Mouse (Mus musculus) gastrocnemius, postnatal 14 days (tissue): ENCODE results near the gene Tex29. TPM values are rescaled to one million over a fixed set of nuclear protein-coding genes. Genes with fewer than 3 reads are reported as not detected.
"Not testable (repeated sequence)": the region's sequence is repeated elsewhere in the genome, so short reads cannot be mapped to it uniquely, and the experiment has no call there.

Source experiments
- DNase-seq: peaks from one replicate; pipeline ENCODE4 v3.0.0; 2021; ENCODE audit warnings: mixed read lengths
- intact Hi-C: fragments of 180-260 bp; cut with DNase I; formaldehyde crosslinking; loops from one replicate; pipeline ENCODE4 v1.15.1; 2025; ENCODE audit warnings: low total_unique reads
- total RNA-seq, 2 experiments: library from RNA; stranded (reverse); gene quantifications; 2 replicates each; pipeline ENCODE4 v1.2.3; 2021

Gene Tex29
- total RNA-seq, 2 experiments from 2014 or later: not detected

DNA sequence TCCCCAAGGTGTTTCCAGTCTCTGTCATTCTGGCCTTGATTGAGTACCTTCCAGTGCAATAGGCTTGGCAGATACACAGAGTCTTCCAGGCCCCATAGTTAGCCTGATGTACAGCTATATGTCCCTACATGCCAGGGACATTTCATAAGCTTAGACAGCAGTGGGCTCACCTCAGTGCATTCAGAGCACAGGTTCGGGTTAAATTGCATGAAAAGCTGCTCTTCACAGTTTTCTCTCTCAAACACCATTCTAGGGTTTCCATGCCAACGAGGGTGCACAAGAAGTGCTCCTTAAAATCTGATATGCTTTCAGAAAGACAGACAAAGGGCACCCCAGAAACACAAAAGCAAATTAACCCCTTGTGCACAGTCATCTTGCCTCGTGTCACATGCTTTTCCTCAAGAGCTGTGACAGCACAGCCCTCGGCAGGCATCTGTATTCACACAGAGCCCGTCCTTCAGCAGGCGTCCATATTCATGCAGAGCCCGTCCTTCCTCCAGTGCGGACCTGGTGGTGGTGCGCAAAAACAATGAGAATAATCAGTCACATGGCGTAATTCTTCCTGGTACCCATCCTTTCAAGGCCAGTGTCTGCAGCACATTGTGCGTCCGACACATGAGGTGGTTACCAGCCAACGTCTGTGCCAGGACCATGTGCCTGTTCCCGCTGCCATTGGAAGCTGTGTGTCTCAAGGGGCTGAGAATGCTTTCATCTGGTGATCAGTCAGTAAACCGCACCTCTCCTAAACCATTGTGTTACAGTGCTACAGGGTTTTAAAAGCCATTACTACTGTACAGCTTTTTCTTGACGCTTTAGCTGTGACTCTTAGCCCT, 9.8 kb upstream of the Tex29 start:
- DNase-seq: no peak
- intact Hi-C loops: no loop called here

DNA sequence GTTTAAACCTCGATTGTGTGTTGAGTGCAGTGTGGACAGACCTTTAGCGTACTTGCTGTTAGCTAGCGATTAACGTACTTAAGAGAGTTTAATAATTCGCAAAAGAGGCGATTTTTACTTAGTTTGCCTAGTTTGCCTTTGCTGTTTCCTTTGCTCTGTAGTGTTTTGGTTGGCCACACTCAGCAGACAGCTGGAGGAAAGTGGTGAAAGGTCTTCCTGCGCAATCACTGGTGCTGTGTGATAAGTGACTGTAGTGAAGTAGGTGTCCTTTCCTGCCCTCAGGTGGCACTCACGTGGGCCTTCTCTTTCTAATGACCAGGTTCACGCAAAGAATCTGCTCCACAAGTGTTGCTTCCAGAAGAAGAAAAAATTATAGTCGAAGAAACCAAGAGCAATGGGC, 9.1 kb upstream of the Tex29 start:
- intact Hi-C loops: no loop called here
- DNase-seq: no peak

DNA sequence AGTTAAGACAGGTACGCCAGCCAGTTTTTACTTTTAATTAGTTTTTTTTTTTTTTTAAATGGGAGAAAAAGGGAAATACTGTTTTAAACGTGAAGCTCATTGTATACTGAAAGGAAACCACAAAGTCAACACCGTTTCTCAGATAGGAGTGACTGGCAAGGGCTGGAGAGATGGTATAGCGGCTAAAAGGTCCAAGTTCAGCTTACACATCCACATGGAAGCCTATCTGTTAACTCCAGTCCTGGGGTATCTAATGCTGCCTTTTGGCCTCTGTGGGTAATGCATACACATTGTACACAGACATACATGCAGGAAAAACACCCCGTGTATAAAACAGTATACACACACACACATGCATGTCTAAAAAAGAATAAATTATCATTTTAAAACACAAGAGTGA, 8.3 kb upstream of the Tex29 start:
- intact Hi-C loops: no loop called here
- DNase-seq: no peak

DNA sequence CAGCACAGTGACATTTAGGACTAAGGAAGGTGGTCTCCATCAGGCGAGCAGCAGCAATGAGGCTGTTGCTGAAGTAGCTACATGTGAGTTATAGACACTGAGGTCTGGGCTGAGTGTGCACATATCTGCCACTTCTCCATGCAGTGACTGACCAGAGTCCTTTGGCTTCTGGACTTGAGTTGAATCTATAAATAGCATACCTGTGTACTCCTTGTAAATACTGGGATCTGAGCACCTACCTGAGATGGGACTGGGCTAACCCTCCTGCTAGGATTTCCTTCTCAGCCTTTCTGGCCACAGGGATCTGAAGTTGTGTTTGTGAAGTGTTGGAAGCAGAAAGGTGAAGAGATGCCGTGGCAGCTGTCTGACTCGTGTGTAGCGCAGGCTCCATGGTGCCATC, 7.1 kb upstream of the Tex29 start:
- intact Hi-C loops: no loop called here
- no peak for DNase-seq

DNA sequence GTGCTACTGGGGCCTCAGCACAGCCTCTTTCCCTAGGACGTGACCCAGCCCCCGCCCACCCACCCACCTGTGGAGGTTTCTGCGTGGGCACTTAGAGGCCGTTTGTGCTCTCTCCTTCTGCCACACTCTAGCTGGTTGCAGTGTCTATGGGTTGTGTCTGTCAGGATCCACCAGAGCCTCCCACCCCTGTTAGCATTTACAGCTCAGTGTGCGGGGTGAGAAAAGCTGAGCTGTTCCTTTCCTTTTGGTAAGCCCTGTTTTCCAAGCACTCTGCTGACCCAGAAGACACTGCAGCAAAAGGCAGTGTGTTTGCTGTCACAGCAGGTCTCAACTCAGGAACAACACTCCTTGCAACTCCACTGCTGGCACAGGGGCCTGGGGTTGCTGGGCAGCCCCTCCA, 6.1 kb upstream of the Tex29 start:
- intact Hi-C loops: no loop called here
- DNase-seq: no peak

DNA sequence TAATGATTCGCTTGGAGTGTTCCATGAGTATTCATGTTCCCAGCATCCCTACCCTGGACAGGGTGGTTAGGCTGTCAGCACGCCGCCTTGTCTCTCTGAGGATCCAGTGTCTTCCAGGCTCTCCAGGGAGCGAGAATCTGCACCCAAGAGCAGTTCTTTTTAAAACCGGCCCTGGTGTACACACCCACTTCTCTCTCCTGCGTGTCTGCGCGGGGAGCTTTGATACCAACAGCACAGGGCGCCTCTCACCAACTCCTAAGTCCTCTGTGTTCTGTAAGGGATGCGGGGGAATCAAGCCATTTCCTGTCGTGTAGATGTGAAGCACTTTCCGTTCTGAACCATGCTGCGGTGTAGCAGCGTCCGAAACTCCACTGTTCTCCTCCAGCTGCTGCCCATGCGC, 5.6 kb upstream of the Tex29 start:
- intact Hi-C loops: no loop called here
- no peak for DNase-seq

DNA sequence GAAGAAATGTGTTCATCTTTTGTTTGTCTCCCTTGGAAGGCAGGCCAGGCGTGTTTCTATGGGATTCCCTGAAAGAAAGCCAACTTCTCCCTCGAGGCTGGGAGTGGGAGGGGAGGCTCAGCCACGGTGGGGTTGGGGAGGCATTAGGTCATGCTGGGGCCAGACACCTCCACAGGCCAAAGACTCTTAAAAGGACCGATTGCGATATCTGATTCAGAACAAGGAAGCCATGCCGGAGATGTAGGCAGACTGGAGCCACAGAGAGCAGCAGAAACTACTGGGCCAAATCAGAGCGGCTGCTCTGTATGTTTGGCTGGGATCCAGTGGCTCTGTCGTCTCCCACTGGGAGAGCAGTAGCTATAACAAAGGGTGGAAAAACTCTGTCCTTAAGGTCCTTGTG, 1.3 kb downstream of the Tex29 start:
- DNase-seq: no peak
- intact Hi-C loops: no loop called here

DNA sequence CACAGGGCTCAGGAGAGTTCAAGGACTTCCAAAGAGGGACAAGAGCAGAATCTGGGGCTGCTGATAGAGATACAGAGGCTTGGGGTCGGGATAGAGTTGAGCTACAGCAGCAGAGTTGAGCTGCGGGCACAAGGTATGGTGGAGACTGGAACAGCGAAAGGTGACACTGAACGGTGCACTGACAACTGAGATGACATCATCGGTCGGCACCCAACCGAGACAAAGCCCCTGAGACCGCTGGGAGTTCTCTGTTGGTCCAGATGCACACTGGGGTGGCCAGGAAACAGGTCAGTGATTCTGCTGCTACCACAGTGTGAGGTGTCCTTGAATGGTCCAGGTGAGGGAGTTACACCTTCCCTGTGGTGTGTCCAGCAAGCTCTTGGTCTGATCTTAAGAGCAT, 2.5 kb downstream of the Tex29 start:
- DNase-seq: no peak
- intact Hi-C loops: no loop called here

DNA sequence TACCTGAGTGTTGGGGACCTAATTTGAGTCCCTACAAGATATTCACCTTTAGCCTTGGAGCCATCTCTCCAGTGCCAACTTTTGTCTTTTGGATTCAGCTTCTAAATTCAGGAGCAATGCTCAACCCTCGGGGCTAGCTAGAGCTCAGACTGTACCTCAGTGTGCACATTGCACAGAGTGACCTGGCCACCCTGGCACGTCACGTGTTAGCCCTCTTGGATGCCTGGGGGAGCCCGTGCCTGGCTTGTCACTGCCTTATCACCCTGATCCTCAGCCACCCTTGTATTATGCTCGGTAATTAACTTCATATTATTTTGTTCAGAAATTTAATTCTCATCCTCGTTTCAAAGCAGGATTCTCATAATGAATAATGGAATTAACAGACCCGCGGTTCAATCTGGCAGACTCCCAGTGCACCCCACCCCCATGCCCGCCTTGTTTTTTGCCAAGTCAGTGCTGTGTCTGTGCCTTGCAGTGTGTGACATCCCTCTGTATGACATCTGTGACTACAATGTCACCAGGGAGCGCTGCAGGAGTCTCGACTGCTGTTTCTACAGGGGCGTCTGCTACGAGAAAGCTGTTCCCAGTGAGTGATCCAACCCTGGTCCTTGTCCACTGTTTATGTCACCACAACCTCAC, 3.5 kb downstream of the Tex29 start:
- DNase-seq: no peak
- intact Hi-C loops: no loop called here

DNA sequence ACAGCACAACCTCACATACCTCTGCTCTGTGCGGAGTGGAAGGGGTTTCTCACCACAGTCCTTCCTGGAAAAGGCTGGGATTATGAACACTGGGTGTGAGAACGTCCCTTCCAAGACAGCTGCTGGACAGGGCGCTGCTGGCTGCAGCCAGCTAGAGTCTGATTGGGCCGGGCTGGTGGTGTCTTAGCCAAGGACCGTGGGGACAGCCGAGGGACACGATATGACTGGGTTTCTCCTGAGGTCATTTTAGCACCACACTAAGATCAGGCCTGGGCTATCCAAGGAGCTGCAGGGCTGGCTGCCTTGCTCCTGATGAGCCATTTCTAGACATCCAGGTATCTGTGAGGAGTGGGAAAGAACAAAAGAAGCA, 4.0 kb downstream of the Tex29 start:
- no peak for DNase-seq

DNA sequence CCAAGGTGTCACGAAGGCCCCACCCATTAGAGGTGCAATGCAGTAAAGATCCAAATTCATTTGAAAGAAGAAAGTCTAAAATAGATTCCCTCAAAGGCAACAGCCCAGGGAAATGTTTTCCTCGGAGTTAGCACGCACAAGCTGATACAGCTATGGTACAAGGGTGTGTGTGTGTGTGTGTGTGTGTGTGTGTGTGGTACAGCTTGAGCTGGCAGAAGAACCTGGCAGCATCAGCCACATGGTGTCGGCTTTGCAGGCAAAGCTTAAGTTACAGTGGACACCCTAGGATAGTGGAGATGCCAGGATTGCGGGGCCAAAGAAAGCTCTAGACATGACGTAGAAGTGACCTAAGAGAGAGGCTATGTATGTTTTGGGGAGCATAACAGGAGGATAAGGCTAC, 6.5 kb downstream of the Tex29 start:
- DNase-seq: no peak
- intact Hi-C loops: no loop called here

More for the DNA sequence above, 4.0 kb downstream of the Tex29 start:
- intact Hi-C loops: no loop called here

DNA sequence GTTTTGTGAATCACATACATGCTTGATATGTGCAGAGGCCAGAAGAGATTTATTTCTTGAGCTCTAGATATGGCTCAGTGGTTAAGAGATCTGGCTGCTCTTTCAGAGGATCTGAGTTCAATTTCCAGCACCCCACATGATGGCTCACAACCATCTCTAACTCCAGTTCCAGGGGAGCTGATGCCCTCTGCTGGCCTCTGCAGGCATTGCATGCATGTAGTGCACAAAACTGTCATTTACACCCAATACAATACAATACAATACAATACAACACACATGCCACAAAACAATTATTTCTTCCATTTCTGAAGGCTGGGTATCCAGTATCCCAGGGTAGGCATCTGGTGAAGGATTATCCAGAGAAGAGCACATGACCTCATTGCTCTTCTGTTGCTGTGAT, 27.6 kb downstream of the Tex29 start:
- DNase-seq: no peak
- intact Hi-C loops: no loop called here

DNA sequence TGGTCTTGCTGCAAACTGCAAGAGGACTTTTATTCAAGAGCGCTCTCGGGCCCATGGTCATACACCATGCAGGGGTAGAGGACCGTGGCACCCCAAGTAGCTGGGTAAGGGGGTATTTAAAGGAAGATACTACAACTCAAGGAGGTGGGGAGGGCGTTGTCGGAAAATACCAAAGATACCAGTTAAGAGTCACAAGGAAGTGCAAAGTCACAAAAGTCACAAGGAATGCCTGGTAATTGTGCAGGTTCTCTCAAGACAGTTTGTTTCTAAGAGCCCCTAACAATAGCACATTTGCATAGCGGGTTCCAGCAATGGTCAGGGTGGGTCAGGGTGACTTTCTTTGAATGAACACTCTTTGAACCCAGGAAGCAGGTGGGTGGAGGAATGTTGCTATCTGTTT, 34.0 kb downstream of the Tex29 start:
- intact Hi-C loops, DNase-seq: not testable (repeated sequence)

DNA sequence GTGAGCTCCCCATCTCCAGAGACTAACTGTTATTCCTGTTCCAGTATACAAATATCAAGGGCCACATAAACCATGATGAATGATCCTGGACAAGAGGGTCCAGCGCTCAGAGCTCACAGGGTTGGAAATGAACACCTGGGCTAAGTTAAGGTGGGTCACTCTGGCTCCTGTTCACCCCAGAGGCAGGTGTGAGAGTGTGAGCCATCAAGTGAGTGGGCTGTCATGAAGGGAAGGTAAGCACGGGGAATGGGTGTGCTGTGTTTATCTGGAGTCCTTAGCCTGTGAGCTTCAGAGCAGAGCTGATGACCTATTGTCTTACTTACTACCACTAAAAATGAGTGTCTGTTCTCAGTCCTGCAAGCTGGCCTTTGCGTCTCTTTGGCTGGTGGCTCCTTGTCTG, 44.4 kb downstream of the Tex29 start:
- DNase-seq: no peak
- intact Hi-C loops: no loop called here

DNA sequence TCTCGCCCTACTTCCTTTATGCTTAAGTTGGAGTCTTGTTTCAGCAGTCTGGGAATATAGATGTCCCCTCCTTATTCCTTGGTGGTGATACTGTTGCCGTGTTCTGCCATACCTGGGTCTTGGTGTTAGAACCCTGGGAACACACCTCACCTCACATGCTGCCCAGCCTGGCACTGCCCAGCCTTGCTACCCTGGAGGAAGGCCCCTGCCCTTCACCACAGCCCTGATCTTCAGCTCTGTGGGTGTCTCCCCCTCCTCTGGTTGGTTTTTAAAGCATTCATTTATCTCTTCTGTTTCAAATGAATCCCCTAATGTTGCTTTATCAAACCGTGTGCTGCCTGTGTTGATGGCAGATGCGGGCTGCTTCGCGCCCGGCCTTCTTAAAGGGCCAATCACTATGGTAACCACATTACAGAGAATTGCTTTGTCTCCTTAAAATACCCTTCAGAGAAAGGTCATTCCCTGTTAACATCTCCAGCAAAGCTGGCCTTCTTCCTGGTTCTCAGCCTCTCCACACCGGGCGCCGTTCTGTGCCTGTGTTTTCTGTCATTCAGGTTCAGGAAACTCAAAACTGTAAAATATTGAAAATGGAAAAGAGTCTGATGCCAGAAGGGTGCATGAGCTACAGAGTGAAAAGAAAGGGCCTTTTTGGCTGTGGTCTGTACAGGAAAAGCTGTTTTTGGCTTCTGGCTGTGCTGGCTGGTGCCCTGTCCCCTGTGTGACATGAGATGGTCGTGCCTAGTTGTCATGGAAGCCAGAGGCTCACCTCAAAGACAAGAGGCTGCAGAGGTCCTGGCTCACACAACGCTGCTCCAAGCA, 45.8 kb downstream of the Tex29 start:
- intact Hi-C loops: no loop called here
- DNase-seq: no peak

DNA sequence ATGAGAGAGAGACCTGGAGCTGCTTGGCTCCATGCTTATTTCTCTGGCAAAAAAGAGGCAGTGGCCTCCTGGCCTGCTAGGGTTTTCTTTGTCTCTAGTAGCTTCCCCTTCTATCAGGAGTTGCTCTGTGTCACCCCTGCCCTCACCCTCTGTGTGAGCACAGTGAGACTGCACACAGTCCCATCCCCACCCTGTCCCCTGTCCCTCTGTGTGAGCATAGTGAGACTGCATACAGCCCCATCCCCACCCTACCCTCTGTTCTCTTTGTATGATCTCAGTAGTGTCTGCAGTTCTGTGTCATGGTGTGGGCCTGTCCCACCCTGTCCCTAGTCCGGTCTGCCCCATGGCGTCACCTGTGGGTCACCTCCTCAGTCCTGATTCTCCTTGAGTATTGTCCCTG, 46.5 kb downstream of the Tex29 start:
- intact Hi-C loops: no loop called here
- no peak for DNase-seq

DNA sequence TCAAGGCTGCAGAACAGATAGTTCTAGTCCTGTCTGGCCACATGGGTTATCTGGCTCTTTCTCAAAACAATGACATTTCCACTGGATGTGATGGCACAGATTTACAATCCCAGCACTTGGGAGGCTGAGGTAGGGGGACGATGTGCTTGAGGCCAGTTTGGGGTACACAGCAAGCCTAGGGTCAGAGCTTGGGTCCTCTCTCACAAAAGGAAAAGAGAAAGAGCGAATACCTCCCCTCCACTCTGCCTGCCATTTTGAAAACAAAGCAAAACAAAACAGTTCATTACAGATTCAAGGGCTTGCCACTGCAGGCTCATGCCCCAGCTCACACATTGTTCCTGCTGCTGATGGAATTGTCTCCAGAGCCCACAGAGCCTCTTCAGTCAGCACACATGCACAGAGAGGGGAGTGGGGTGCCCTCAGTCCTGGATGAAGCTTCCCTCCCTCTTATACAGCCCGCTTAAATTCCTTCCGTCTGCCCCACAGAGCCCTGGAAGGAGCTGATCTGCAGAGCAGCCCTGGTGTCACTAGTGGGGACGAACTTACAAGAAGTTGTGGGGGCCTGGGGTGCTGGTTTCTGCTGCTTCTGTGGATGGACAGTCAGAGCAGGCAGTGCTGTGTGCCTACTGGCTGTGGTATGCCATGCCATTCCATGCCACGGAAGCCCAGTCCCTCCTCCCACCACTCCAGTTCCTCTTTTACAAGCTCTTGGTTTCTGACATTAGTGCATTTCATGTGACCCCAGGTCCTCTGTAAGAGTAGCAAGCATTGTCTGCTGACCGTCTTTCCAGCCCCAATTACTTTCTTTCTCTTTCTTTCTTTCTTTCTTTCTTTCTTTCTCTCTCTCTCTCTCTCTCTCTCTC, 49.1 kb downstream of the Tex29 start:
- DNase-seq: no peak
- intact Hi-C loops: no loop called here

DNA sequence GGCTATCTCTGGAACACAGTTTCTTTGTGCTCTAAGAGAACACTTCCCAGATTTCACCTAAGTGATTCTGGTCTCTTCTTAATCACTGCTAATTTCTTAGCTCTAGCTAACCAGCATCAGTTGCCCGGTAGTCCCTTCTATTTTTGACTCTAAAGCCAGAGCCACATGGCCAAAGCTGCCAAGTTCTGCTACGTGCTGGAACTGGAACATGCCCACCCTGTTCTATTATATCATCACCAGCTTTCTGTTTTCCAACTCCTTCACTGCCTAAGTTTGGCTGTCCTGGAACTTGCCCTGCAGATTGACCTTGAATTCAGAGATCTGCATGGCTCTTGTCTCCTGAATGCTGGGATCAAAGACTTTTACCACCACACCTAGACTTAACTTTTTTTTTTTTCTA, 52.5 kb downstream of the Tex29 start:
- intact Hi-C loops: no loop called here
- DNase-seq: no peak

DNA sequence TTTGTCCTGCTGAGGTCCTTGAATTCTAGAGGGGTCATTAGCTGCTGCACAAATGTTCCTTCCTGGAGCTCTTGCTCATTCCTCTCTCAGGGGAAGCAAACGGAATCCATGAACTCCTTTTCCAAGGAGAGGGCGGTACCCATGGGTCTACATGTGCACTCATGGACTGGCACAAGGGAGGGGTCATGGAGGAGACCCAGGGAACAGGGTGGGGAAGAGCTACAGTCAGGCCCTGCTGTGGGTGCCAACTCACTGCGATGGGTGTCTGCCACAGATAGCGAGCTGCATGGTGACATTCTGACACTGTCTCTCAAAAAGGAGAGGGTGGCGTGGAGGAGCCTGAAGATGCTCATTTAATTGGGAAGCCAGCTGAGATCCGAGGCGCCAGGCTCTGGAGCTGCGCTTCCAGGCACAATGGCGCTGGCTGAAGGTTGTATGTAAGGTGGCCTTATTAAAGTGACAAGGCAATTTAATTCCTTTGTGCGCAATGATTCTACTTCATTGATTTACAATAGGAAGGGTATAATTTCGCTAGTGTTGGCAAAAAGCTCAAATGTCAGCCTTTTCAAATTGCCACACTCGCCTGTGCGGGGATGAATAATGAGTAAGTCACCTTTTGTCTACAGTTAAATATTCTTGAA, 55.9 kb downstream of the Tex29 start:
- intact Hi-C loops: no loop called here
- DNase-seq: no peak
